In genomic region chr11:119515823-119516676, GRCm38 (mm10) we compare ENCODE assay signal across 10 mouse cellular contexts. TPM values are rescaled to one million over a fixed set of nuclear protein-coding genes. Genes with fewer than 3 reads are reported as not detected.
DNase-seq lines count a peak whose midpoint lies in the region; ATAC-seq and TF ChIP-seq lines count a peak whose summit lies in the region.
"Had no signal": no experiment of that assay in that cellular context is flagged by ENCODE, and none has a peak within 500 bp of the region (broad histone marks: within the 10 kb centered on the region; RNA-seq: fewer than 3 reads in every experiment).

No protein-coding gene starts in this region.

- peak; percentile 53 to 62 for DNase-seq in cerebellum, postnatal 14 days
- no peak for DNase-seq in forebrain, embryonic 10.5 days (ENCODE audit: extremely low spot score, low spot score)
- no peak for DNase-seq in hindbrain, postnatal 0 days (ENCODE audit: low spot score)
- DNase-seq in kidney, adult 11 months: no peak
- DNase-seq in lung, adult 2 months: no peak
- no peak for DNase-seq in kidney, adult 2 months
- DNase-seq: lung, postnatal 10 days; thymus, postnatal 25 days had no signal

- no peak for TF ChIP-seq CTCF in hindbrain, postnatal 0 days (IDR thresholded peaks at IDR 0.05; ENCODE audit: low read depth)
- TF ChIP-seq CTCF in lung, adult 2 months (IDR thresholded peaks at IDR 0.05; ENCODE audit: insufficient read depth, low read length): no peak
- no peak for TF ChIP-seq CTCF in kidney, adult 2 months (conservative IDR thresholded peaks at IDR 0.05; ENCODE audit: insufficient read depth, insufficient read length, low read depth, low read length)

- no peak for TF ChIP-seq POLR2A in lung, adult 2 months (IDR thresholded peaks at IDR 0.05; ENCODE audit: borderline replicate concordance, extremely low read depth, low read depth, low read length)
- no peak for TF ChIP-seq POLR2A in kidney, adult 2 months (IDR thresholded peaks at IDR 0.05; ENCODE audit: low read depth, low read length)

- no peak overlapping the region for H3K9ac ChIP-seq in hindbrain, postnatal 0 days (replicated peaks; ENCODE audit: low read length)
- H3K9ac ChIP-seq in midbrain, embryonic 16.5 days (ENCODE audit: low read depth, low read length): no peak overlapping the region; the same call in 1 of the 2 replicates

- no peaks in the 10 kb centered on the region for H3K36me3 ChIP-seq in forebrain, embryonic 10.5 days (replicated peaks)
- H3K36me3 ChIP-seq in hindbrain, postnatal 0 days (ENCODE audit: insufficient read depth, low read length): no peaks in the 10 kb centered on the region
- no peaks in the 10 kb centered on the region for H3K36me3 ChIP-seq in midbrain, embryonic 16.5 days (ENCODE audit: control insufficient read depth, insufficient read depth, low read length)
- H3K36me3 ChIP-seq in kidney, adult 2 months (ENCODE audit: control insufficient read depth, insufficient read depth, low read length): no peaks in the 10 kb centered on the region

- H3K4me1 ChIP-seq in forebrain, embryonic 10.5 days: peaks cover 58% of the 10 kb centered on the region
- peaks cover 23% of the 10 kb centered on the region for H3K4me1 ChIP-seq in hindbrain, postnatal 0 days (ENCODE audit: insufficient read depth, low read length)
- peaks cover 24% of the 10 kb centered on the region for H3K4me1 ChIP-seq in midbrain, embryonic 16.5 days (ENCODE audit: control insufficient read depth, insufficient read depth, low read length)
- H3K4me1 ChIP-seq in lung, adult 2 months (ENCODE audit: control insufficient read depth, insufficient read depth, low read length): no peaks in the 10 kb centered on the region; the same call in none of the 2 replicates
- H3K4me1 ChIP-seq in kidney, adult 2 months (ENCODE audit: control insufficient read depth, insufficient read depth, low read length): no peaks in the 10 kb centered on the region

- peaks cover 68% of the 10 kb centered on the region for H3K27me3 ChIP-seq in forebrain, embryonic 10.5 days (ENCODE audit: poor library complexity, severe bottlenecking)
- no peaks in the 10 kb centered on the region for H3K27me3 ChIP-seq in hindbrain, postnatal 0 days (ENCODE audit: insufficient read depth, low read length)
- no peaks in the 10 kb centered on the region for H3K27me3 ChIP-seq in midbrain, embryonic 16.5 days (ENCODE audit: control insufficient read depth, insufficient read depth, low read depth, low read length)
- H3K27me3 ChIP-seq in kidney, adult 2 months (replicated peaks; ENCODE audit: control insufficient read depth, insufficient read depth, low read length): no peaks in the 10 kb centered on the region

- H3K4me3 ChIP-seq in forebrain, embryonic 10.5 days: peak overlapping the region; percentile 49; the same call in 1 of the 2 replicates
- no peak overlapping the region for H3K4me3 ChIP-seq in hindbrain, postnatal 0 days (ENCODE audit: low read length)
- H3K4me3 ChIP-seq in midbrain, embryonic 16.5 days (ENCODE audit: low read depth, low read length): no peak overlapping the region
- no peak overlapping the region for H3K4me3 ChIP-seq in lung, adult 2 months (replicated peaks; ENCODE audit: extremely low read depth, low read depth, low read length)
- H3K4me3 ChIP-seq in kidney, adult 2 months (ENCODE audit: insufficient read depth, low read depth, low read length): no peak overlapping the region

- H3K9me3 ChIP-seq in forebrain, embryonic 10.5 days: no peaks in the 10 kb centered on the region
- no peaks in the 10 kb centered on the region for H3K9me3 ChIP-seq in hindbrain, postnatal 0 days (ENCODE audit: low read length)
- no peaks in the 10 kb centered on the region for H3K9me3 ChIP-seq in midbrain, embryonic 16.5 days (replicated peaks; ENCODE audit: control insufficient read depth, low read length, poor library complexity, severe bottlenecking)

- peak overlapping the region; percentile 78 for H3K27ac ChIP-seq in forebrain, embryonic 10.5 days
- H3K27ac ChIP-seq in hindbrain, postnatal 0 days: 0 out of 2 replicates have a peak overlapping the region, but pooled peaks have one; percentile 62
- H3K27ac ChIP-seq in midbrain, embryonic 16.5 days (ENCODE audit: low read length): peak overlapping the region; percentile 73
- H3K27ac ChIP-seq in kidney, adult 2 months (ENCODE audit: insufficient read depth, low read depth, low read length): no peak overlapping the region

- ATAC-seq in hindbrain, postnatal 0 days: no peak
- no peak for ATAC-seq in midbrain, embryonic 16.5 days

- no peak overlapping the region for H3K4me2 ChIP-seq in hindbrain, postnatal 0 days (ENCODE audit: low read depth, low read length)
- H3K4me2 ChIP-seq in midbrain, embryonic 16.5 days (ENCODE audit: low read length): no peak overlapping the region

- 80% methylated on average over 16 of the region's 16 CpGs for WGBS in forebrain, embryonic 10.5 days
- 48% methylated on average over 16 of the region's 16 CpGs for WGBS in hindbrain, postnatal 0 days
- WGBS in midbrain, embryonic 16.5 days: 61% methylated on average over 16 of the region's 16 CpGs
- WGBS in lung, adult 2 months: 83% methylated on average over 16 of the region's 16 CpGs
- 81% methylated on average over 16 of the region's 16 CpGs for WGBS in kidney, adult 2 months

RNA-seq across cellular contexts. Expression of gene Endov, which starts 24.9 kb away (rescaled TPM):
- 24.0 and 24.5 TPM in 2 replicates for polyA plus RNA-seq in forebrain, embryonic 10.5 days (2016; fragmentation: Nextera tagmentation; extraction: Ambion mirVana)
- total RNA-seq in hindbrain, postnatal 0 days (2014; rRNA removed): 39.9 and 50.5 TPM in 2 replicates
- 12.8 and 13.4 TPM in 2 replicates for polyA plus RNA-seq in hindbrain, postnatal 0 days (2015; fragmentation: Nextera tagmentation; extraction: Ambion mirVana)
- 17.3 and 19.8 TPM in 2 replicates for polyA plus RNA-seq in midbrain, embryonic 16.5 days (2015; fragmentation: Nextera tagmentation; extraction: Ambion mirVana)
- polyA plus RNA-seq in lung, adult 2 months (2012; rRNA removed): 16.0 and 21.9 TPM in 2 replicates
- polyA plus RNA-seq in kidney, adult 2 months (2012; rRNA removed): 14.1 TPM in 2 replicates

RNA-seq across cellular contexts. Expression of gene Nptx1, which starts 31.5 kb away (rescaled TPM):
- polyA plus RNA-seq in forebrain, embryonic 10.5 days (2016; fragmentation: Nextera tagmentation; extraction: Ambion mirVana): 1.4 and 1.7 TPM in 2 replicates
- 27.0 and 29.0 TPM in 2 replicates for total RNA-seq in hindbrain, postnatal 0 days (2014; rRNA removed)
- polyA plus RNA-seq in hindbrain, postnatal 0 days (2015; fragmentation: Nextera tagmentation; extraction: Ambion mirVana): 9.4 and 10.1 TPM in 2 replicates
- 12.4 and 12.6 TPM in 2 replicates for polyA plus RNA-seq in midbrain, embryonic 16.5 days (2015; fragmentation: Nextera tagmentation; extraction: Ambion mirVana)
- polyA plus RNA-seq in lung, adult 2 months (2012; rRNA removed): 8.7 and 11.8 TPM in 2 replicates
- 0.08 and 0.10 TPM in 2 replicates for polyA plus RNA-seq in kidney, adult 2 months (2012; rRNA removed)
- total RNA-seq: common myeloid progenitor, adult 5-6 weeks had no signal

Comparison
In these comparisons a context has a peak if more than half of its experiments do, and no peak if none do; other contexts are left out.
1. DNase-seq: peak in cerebellum, postnatal 14 days (2 of 2); none in forebrain, embryonic 10.5 days (single experiment), hindbrain, postnatal 0 days (single experiment), kidney, adult 11 months (single experiment), lung, adult 2 months (single experiment) and kidney, adult 2 months (single experiment).